Mouse (Mus musculus) macrophage (primary cell): ENCODE results near the gene Nt5c. TPM values are rescaled to one million over a fixed set of nuclear protein-coding genes. Genes with fewer than 3 reads are reported as not detected.
A peak's percentile ranks its signal among the peaks of the same experiment; 100 is the strongest.
"Not testable (repeated sequence)": the region's sequence is repeated elsewhere in the genome, so short reads cannot be mapped to it uniquely, and the experiment has no call there.

Experiments used
- H3K27ac ChIP-seq: fragments of 350-480 bp; formaldehyde crosslinking; 2 replicates; pipeline ENCODE4 v1.9.0; 2021
- H3K36me3 ChIP-seq: fragments of 350-480 bp; formaldehyde crosslinking; 2 replicates; pipeline ENCODE4 v1.9.0; 2021; ENCODE audit errors: inconsistent target
- H3K4me3 ChIP-seq: fragments of 350-480 bp; formaldehyde crosslinking; 2 replicates; pipeline ENCODE4 v1.9.0; 2021; ENCODE audit errors: inconsistent target
- H3K79me2 ChIP-seq: fragments of 350-480 bp; formaldehyde crosslinking; 2 replicates; pipeline ENCODE4 v1.9.0; 2021; ENCODE audit errors: inconsistent target
- WGBS: methylation state at CpG from one replicate; pipeline ENCODE4 v1.1.7; 2026; ENCODE audit warnings: inconsistent platforms; ENCODE audit not compliant: missing documents; 5-methylcytosine and 5-hydroxymethylcytosine counted together
- polyA plus RNA-seq: library from polyadenylated mRNA; stranded (reverse); fragments of 250-400 nt; gene quantifications from 3 replicates; pipeline ENCODE4 v1.2.4, GENCODE M21; 2018; ENCODE audit warnings: inconsistent platforms

Nt5c gene
- polyA plus RNA-seq, 1 experiment from 2014 or later = 54.5 TPM

DNA sequence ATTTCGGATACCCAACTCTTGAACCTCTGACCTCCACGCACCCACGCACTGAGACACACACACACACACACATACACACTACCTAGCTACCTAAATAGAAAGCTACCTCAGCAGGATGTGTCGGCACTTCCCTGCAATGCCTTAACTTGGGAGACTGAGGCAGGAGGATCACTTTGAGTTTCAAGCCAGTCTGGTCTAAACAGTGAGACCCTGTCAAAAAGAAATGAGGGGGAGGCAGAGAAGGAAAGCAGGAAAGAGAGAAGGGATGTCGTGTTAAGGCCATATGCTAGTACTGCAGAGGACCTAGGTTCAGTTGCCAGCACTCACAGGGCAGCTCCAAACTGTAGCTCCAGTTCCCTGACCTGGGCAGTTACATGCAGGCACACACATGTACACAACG lies 23.4 kb upstream of the Nt5c start:
- peaks cover 37% of the 10 kb centered on the region for H3K79me2 ChIP-seq
- H3K4me3 ChIP-seq = no peak overlapping the region
- WGBS = 81% methylated on average over 6 of the region's 6 CpGs
- H3K27ac ChIP-seq = peak overlapping the region; percentile 82; the same call in 1 of the 2 replicates
- H3K36me3 ChIP-seq = no peaks in the 10 kb centered on the region

DNA sequence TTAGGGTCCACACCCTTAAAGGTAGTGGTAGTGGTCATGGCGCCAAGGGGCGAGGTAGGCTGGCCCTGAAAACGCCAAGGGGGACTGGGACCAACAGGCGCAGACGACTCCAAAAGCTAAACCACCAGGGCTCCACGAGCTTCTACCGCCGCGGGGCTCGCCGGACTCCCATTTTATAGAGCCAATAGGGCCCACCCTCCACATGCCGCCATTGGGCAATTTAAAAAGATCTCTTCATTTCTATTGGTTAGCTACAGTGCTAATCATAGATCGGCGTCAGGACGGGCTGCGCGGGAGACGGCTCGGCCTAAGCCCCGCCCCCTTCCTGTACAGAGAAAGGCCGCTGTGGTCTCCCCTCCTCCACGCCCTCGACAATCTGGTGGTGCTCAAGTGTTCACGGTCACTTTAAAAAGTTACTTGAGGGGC lies 22.6 kb upstream of the Nt5c start, which contains the start of gene Jpt1:
TSS of gene Jpt1 (minus strand) at position 150 of the 426 bp plus-strand sequence.
- under 1% methylated on average over 24 of the region's 24 CpGs for WGBS
- Histone ChIP-seq H3K27ac (peak within 1 kb of the TSS; percentile 82), H3K36me3 (no peaks in the 10 kb centered on the region), H3K79me2 (peaks cover 45% of the 10 kb centered on the region), H3K4me3 (peak within 1 kb of the TSS; percentile 90)

DNA sequence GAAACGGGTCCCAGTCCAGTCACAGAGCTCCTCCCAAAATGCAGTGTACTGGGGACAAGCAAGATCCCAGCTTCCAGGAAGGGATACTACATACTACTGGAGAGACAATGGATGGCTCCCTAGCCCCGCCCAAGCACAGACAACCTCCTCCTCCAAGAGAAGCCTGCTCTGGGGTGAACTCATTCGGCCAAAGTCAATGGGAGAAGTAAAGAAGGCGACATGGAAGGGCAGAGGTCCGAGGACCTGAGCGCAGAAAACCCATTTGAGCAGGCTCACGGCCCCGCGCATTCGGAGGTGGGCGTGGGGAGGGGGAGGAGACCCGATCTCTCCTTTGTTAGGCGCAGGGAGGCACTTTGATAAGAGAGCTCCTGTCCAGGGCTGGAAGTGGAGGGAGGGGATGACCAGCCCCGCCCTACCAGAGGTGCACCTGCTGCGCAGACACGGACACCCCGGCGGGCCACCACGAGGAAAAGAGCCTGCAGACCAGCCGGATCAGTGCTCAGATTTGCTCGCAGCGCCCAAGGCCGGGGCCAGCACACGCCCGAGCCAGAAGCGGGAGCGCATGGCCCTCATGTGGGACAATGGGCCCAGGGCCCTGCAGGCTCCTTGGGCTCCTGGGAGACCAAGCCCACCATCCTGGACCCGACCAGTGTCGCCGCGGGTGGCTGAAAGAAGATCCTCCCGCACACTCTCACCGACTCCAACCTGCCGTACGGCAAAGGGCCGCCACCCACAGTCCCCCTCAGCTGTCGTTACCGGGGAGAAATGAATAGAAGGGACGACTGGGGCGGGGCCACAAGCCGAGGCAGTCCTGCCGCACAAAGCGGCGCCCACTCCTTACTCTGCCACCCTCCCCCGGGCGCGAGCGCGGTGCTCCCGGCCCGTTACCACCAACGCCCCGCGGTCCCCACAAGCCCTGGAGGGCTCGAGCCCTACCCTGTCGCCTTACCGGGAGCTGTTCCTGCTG lies 21.9 kb upstream of the Nt5c start:
- Histone ChIP-seq H3K36me3 (no peaks in the 10 kb centered on the region), H3K27ac (peak overlapping the region; percentile 82), H3K79me2 (peaks cover 52% of the 10 kb centered on the region), H3K4me3 (peak overlapping the region; percentile 90)
- WGBS = under 1% methylated on average over 56 of the region's 57 CpGs

DNA sequence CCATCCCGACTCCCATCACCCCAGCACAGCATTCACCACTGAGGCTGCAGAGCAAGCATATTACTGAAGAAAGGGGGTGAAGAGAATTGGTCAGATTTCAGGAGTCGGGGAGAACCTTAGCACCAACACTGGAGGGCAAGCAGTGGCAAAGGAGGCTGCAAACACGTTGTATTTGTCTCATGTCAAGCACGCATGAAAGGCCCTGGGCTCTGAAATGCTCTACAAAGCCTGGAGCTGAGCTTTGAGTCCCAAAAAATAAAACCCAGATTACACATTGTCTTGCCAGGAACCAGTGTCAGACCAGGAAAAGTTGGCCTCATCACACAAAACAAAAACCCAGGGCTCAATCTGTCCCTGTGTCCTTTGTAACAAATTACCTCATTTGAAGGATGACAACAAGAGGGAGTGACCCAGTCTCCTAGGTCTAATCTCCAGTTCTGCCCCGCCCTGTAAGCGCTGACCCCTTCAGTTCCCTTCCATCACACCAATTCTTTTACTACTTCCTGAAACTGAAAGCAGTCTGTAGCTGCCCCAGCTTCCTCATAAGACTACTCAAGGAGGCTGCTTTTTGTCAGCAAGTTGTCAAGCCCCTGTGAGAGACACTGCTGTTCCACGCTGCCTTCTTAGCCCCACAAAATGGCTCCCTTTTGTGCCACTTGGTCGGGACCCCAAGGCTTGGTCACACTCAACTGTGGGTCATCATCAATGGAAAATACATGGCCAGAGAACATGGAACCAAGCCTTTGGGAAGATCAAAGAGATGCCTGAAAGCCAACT lies 20.9 kb upstream of the Nt5c start:
- H3K36me3 ChIP-seq = no peaks in the 10 kb centered on the region
- H3K27ac ChIP-seq = peak overlapping the region; percentile 82
- H3K4me3 ChIP-seq = peak overlapping the region; percentile 90
- whole genome bisulfite sequencing = 29% methylated on average over 8 of the region's 8 CpGs
- H3K79me2 ChIP-seq = peaks cover 62% of the 10 kb centered on the region

DNA sequence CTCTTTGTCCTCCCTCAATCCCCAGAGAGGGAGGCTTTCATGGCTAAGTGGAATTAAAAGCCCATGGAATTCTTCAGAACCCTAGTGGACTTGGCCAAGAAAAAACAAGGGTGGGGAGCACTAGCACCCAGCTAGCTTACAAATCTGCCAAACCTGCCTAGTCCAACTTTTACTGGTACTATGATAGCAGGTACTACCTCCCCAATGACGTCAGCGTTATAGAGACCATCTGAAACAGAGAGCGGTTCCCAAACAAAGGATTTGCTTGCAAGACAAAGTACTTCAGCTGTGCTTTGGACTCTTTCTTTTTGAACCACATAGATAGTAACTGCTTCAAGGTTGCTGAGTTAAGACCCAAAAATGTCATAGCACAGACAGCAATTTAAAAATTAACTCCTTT lies 20.3 kb upstream of the Nt5c start:
- WGBS = 89% methylated on average over 3 of the region's 3 CpGs
- Histone ChIP-seq H3K79me2 (peaks cover 68% of the 10 kb centered on the region), H3K4me3 (peak overlapping the region; percentile 90; the same call in 1 of the 2 replicates), H3K36me3 (no peaks in the 10 kb centered on the region), H3K27ac (peak overlapping the region; percentile 82)

DNA sequence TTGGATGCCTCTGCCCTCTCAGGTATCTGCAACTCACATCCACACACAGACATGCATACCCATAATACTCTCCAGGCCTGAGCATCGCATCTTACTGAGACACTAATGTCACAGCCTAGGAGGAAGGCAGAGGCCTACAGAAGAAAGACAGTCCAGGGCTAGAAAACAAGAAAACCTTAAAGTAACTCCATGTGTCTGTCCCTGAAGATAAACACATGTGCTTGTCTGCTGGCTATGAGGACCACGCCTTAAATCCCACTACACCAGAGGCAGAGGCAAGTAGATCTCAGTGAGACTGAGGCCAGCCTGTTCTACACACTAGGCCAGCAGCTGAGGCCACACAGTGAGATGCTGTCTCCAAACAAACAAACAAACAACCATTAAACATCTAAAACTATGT lies 19.5 kb upstream of the Nt5c start:
- H3K4me3 ChIP-seq = no peak overlapping the region

DNA sequence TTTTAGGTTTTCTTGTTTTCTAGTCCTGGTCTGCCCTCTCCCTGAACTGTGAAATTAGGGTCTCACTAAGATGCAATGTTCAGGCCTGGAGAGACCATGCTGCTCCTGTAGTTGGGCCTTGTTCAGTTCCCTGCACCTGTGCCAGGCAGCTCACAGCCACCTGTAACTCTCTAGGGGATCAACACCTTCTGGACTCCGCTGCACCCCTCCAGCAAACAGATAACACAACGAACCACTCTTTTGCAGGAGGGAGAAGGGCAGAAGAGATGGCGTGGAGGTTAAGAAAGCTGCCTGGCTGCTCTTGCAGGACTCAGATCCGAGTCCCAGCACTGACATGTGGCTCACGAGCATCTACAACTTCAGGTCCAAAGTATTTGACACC lies 18.8 kb upstream of the Nt5c start:
- Histone ChIP-seq H3K27ac (no peak overlapping the region), H3K36me3 (no peaks in the 10 kb centered on the region), H3K79me2 (peaks cover 83% of the 10 kb centered on the region), H3K4me3 (no peak overlapping the region)
- WGBS = 91% methylated on average over 5 of the region's 5 CpGs

More for the DNA sequence above, 19.5 kb upstream of the Nt5c start:
- no peak overlapping the region for H3K27ac ChIP-seq
- peaks cover 76% of the 10 kb centered on the region for H3K79me2 ChIP-seq
- no peaks in the 10 kb centered on the region for H3K36me3 ChIP-seq
- WGBS = 100% methylated on average over 2 of the region's 2 CpGs

DNA sequence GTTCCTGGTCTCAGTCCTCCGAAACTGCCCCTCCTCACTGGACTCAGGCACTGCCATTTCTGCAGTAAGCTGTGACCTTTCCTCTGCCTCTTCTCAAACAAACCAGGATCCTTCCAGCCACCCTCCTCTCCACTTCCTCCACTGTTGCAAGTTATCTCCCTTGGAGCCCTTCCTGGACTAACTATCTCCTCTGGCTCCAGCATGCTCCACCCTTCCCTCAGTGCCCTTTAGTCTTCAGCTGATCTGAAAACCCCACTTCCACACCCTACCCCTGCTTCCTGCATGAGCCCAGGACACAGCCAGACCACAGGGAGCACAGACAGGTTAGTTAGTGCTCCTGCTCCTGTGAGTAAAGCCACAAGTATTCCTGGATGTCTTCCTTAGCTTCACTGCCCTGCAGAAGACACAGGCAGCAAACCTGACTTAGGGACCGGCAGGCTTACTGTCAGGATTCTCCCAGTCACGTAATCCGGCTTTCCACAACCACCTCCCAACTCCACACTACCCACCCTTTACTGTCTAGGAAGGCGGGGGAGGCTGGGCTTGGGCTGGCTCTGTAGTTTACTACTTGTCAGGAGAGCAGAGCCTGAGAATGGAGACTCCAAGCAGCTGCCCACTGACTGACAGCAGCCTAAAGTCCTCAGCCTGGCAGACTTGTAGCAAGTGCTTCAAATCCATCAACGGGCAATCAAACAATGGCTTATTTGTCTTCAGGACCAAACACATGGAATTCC lies 18.3 kb upstream of the Nt5c start:
- 92% methylated on average over 6 of the region's 6 CpGs for WGBS
- Histone ChIP-seq H3K4me3 (no peak overlapping the region), H3K36me3 (no peaks in the 10 kb centered on the region; the same call in 1 of the 2 replicates), H3K79me2 (peaks cover 88% of the 10 kb centered on the region), H3K27ac (no peak overlapping the region)

DNA sequence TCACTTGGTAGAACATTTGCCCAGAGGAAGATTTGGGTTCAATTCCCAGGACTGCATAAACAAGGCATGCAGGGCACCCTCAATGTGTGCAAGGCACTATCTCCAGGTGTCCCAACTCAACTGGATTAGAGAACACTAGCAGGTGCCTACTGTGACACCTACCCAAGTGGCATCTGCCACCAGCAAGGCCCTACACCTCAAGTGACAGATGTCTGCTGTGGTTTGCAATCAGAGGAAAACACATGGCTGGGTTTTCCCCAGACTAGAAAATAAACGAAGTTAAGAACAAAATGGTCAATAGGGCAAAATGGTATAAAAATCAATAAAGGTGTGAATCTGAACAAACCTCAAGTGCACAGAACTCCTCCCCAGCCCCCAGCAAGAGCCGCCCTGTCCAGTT lies 16.4 kb upstream of the Nt5c start:
- no peak overlapping the region for H3K27ac ChIP-seq
- H3K4me3 ChIP-seq = no peak overlapping the region
- peaks cover 97% of the 10 kb centered on the region for H3K79me2 ChIP-seq
- no peaks in the 10 kb centered on the region; the same call in 1 of the 2 replicates for H3K36me3 ChIP-seq
- WGBS = 62% methylated on average over 2 of the region's 2 CpGs

DNA sequence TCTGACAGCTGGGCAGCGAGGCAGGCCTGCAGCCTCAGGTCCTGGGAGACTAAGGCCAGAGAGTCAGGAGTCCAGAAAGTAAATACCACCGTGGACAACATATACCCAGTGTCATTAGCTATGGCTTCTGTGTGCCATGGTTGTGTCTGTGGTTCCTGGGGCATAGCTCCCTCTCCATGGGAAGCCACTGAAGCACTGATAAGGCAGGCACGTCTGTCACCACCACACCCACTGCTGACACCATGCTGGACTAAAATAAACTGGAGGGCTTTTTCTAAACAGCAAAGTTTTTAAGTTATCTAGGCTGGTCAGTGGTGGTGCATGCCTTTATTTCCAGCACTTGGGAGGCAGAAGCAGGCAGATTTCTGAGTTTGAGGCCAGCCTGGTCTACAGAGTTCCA lies 14.9 kb upstream of the Nt5c start:
- H3K27ac ChIP-seq = no peak overlapping the region
- 87% methylated on average over 3 of the region's 3 CpGs for WGBS
- peaks cover 100% of the 10 kb centered on the region for H3K79me2 ChIP-seq
- H3K4me3 ChIP-seq = no peak overlapping the region
- peaks cover 11% of the 10 kb centered on the region; the same call in 1 of the 2 replicates for H3K36me3 ChIP-seq

DNA sequence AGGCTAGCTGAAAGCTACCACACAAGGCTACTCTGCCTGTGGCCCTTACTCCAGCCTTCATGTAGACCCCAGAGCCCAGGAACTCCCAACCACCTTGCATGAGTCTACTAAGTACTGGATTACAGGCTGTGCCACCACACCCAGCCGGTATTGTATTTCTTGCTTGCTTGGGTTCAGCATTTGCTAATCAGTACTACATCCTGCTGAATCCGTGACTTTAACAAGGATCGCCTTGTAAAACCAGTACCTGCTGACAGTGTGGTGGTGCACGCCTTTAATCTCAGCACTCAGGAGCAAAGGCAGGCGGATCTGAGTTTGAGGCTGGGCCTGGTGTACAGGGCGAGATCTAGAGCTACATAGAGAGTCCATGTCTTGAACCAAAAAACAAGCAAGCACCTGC lies 11.0 kb upstream of the Nt5c start:
- 96% methylated on average over 6 of the region's 6 CpGs for WGBS
- Histone ChIP-seq H3K27ac (no peak overlapping the region), H3K79me2 (peaks cover 70% of the 10 kb centered on the region), H3K4me3 (no peak overlapping the region), H3K36me3 (peaks cover 45% of the 10 kb centered on the region)

DNA sequence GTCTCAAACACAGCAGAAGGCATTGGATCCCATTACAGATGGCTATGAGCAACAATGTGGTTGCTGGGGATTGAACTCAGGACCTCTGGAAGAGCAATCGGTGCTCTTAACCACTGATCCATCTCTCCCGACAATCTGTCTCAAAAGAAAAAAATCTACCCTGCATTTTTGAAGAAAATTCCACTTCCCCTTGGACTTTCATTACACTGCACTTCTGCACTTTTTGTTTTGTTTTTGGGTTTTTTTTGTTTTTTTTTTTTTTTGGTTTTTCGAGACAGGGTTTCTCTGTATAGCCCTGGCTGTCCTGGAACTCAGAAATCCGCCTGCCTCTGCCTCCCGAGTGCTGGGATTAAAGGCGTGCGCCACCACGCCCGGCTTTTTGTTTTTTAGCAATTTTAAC lies 4.9 kb upstream of the Nt5c start:
- H3K36me3 ChIP-seq = peaks cover 38% of the 10 kb centered on the region
- H3K79me2 ChIP-seq, H3K27ac ChIP-seq, H3K4me3 ChIP-seq: not testable (repeated sequence)
- WGBS = 92% methylated on average over 8 of the region's 9 CpGs

DNA sequence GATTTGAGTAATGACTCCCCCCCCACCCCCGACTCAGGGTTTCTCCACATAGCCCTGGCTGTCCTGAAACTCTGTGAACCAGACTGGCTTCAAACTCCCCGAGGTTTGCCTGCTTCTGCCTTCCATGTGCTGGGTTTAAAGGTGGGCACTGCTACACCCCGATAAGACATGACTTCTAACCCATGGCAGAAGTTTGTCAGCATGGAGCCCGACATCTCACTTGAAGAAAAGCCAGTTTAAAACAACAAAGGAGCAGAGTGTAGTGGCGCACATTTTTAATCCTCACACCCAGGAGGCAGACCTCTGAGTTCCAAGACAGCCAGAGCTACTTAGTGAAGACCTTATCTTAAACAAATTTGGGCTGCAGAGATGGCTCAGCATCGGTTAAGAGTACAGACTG lies 725 bp upstream of the Nt5c start:
- 44% methylated on average over 6 of the region's 6 CpGs for WGBS
- peak overlapping the region; percentile 55; the same call in 1 of the 2 replicates for H3K27ac ChIP-seq
- peaks cover 16% of the 10 kb centered on the region; the same call in 1 of the 2 replicates for H3K36me3 ChIP-seq
- peaks cover 39% of the 10 kb centered on the region for H3K79me2 ChIP-seq
- H3K4me3 ChIP-seq = peak overlapping the region; percentile 57
